Mouse (Mus musculus) frontal cortex, postnatal 36 days (tissue): ENCODE data around the gene Zmym6.
"Not testable (repeated sequence)": the region's sequence is repeated elsewhere in the genome, so short reads cannot be mapped to it uniquely, and the experiment has no call there.

Experiments used
- DNase-seq, 2 experiments: peaks; one replicate each; pipeline ENCODE4 v3.0.0; 2022; ENCODE audit warnings: low spot score in 2 of 2

Gene Zmym6

DNA sequence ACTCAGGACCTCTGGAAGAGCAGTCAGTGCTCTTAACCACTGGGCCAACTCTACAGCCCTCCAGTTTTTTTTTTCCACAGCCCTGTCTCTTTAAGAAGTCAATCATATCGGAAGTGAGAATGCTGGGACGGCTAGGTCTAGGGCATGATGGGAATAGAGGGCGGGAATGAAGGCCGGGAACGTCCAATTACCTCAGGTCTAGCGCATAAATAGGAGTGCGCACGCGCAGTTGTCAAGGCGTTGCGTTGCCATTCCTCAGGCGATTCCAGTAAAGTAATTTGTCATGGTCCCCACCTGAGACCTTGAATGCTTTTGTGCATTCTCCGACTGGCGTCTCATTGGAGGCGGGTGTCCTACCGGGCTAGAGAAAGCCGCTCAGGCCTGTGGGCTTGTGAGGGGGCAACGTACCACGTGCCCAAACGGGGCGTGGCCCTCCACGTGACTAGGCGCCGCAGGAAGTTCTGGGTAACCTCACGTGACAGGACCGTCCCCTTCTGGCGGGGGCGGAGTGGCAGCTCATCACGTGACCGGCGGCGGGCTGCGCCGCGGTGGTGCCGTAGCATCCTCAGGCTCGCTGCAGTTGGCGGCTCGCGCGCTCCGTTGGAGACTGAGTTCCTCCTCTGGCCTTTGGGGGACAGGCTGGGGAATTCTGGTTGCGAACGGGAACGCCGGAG is at the start of gene Zmym6:
Gene Zmym6 (plus strand): TSS at position 509 of the 674 bp plus-strand sequence.
- peak; percentile 96 to 97 for DNase-seq

- no peak for DNase-seq
Observed at GRCm38 (mm10) chr4:127037158-127037557, 40.0 kb upstream of the Zmym6 start.

- DNase-seq, result no peak
Observed at GRCm38 (mm10) chr4:127037908-127038827, 39.0 kb upstream of the Zmym6 start.

DNA sequence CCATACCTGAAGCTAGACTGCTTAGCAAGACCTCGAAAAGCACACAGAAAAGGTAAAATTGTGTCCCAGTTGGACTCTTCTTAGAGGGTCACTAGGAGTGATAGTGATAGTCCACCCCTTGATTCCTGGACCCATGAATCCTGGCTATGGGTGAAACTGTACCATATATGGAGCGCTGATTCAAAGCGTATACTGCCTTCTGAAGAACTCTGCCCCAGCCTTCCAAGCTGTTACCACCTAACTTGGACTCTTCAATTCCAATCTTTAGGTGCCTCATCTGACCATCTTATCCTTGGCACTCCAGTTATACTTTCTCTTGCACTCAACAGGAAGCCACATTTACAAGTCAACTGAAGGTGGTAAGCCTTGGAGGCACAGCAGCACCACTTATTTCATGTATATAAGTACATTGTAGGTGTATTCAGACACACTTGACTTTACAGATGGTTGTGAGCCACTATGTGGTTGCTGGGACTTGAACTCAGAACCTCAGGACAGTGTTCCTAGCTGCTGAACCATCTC is 38.3 kb upstream of the Zmym6 start:
- DNase-seq, result no peak

GRCm38 (mm10) chr4:127039871-127040483 is 37.2 kb upstream of the Zmym6 start:
- DNase-seq, result no peak

- DNase-seq, result no peak
Observed at GRCm38 (mm10) chr4:127043540-127043939, 33.6 kb upstream of the Zmym6 start.

DNA sequence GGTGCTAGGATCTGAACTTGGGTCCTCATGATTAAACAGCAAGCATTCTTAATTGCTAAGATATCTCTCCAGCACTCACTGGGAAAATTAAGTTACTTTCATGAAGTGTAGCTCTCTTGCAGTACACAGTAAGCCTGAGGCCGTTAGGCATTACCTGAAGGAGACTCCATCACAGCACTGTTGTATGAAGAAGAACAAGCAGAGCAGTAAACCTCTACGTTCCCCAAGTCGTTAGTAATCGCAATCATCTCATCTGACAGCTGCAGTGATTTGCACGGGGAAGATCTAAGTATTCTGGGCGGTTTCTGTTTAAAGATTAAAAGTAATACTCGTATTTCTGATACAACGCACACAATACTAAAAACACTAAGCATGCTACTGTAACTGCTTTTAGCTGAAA is 26.1 kb upstream of the Zmym6 start:
- DNase-seq, result no peak

- no peak for DNase-seq
Observed at GRCm38 (mm10) chr4:127053071-127053470, 24.1 kb upstream of the Zmym6 start.

DNA sequence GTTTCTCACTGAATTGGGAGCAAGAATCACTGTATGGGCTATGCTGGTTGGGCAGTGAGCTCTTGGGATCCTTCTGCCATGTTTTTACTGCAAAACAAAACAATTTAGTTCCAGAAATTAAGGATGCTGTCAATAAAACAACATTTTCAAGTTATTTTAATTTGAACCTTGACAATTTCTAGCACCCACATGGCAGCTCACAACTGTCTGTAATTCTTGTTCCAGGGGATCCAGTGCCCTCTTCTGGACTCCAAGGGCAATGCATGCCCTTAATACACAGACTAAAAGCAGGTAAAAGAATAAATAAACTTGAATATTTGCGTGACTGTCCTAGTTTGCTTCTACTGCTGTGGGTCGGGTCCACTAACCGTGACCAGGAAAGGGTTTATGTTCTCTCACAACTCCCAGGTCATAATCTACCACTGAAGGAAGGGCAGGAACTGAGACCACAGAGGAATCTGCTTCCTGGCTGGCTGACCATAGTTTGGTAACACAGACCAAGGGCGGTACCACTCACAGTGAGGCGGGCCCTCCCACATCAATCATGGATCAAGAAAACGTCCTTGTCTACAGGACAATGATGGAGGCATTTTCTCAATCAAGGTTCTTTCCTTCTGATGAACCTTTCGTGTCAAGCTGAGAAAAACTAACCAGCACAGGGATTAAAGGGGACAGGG is 22.5 kb upstream of the Zmym6 start:
- DNase-seq, result no peak

- peak; percentile 87 to 90 for DNase-seq
Observed at GRCm38 (mm10) chr4:127060585-127061290, 16.4 kb upstream of the Zmym6 start, which contains the start of gene Zmym1. Gene Zmym1, minus strand, starts transcription at chr4:127061152.

- no peak for DNase-seq
Observed at GRCm38 (mm10) chr4:127064051-127064450, 13.1 kb upstream of the Zmym6 start.

DNA sequence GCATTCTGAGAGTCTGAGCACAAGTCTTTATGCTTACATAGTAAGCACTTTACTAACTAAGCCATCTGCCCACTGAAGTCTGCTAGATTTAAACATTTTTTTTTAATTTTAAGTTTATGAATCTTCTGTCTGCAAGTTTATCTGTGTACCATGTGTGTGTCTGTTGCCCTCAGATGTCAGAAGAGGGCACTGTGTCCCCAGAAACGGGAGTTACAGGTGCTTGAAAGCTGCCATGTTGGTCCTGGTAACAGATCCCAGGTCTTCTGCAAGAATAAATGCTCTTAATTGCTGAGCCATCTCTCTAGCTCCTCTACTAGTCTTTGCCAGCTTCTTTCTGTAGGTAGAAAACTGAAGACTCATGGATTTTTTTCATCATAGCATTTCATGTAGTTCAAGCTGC is 2.3 kb upstream of the Zmym6 start:
- DNase-seq, result no peak

GRCm38 (mm10) chr4:127080806-127081205 is 3.6 kb downstream of the Zmym6 start:
- DNase-seq, result no peak

GRCm38 (mm10) chr4:127083131-127083530 is 5.9 kb downstream of the Zmym6 start:
- no peak for DNase-seq

- DNase-seq, result no peak
Observed at GRCm38 (mm10) chr4:127085761-127086160, 8.6 kb downstream of the Zmym6 start.

DNA sequence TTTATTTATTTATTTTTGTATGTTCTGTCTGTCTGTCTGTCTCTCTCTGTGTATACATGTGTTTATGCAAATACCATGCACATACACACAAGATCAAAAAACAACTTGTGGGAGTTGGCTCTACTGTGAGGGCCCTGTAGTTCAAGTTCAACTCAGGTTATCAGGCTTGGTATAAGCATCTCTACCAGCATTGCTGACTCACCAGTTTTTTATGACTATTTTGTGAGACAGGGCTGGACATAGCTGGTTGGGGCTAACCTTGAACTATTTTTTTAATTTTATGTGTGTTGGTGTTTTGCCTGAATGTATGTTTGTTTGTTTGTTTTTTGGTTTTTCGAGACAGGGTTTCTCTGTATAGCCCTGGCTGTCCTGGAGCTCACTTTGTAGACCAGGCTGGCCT is 14.0 kb downstream of the Zmym6 start:
- no peak for DNase-seq

- DNase-seq, result no peak
Observed at GRCm38 (mm10) chr4:127095090-127095489, 17.9 kb downstream of the Zmym6 start.

DNA sequence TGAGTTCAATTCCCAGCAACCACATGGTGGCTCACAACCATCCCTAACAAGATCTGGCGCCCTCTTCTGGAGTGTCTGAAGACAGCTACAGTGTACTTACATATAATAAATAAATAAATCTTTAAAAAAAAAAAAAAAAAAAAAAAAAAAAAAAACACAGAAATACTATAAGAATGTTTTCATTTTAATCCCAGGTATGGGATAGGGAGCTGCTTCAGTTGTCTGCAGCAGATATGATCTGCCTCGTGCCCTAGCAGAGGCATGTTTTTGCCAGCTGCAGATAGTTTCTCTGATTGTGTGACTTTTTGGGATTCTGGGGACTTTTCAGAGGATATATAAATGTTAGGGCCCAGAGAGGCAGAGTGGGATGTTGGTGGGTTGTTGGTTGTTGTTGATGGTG is 22.4 kb downstream of the Zmym6 start:
- not testable (repeated sequence) for DNase-seq

DNA sequence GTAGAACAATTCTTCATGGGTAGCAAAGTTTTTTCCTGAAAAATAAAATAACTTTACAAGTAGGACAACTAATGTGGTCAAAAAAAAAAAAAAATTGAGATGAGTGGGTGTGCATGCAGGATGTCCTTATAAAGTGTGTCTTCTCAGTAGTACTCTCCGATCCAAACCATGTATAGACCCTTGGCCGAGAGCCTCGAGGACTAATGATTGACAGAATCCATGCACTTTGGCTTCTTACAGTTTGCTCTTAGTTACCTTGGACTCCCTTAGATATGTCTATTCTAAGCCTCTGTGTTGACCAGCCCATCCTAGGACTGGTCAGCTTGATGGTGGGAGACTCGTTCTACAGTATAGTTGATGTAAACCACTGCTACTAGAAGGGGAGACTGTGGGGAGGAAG is 30.4 kb downstream of the Zmym6 start:
- DNase-seq, result no peak

DNA sequence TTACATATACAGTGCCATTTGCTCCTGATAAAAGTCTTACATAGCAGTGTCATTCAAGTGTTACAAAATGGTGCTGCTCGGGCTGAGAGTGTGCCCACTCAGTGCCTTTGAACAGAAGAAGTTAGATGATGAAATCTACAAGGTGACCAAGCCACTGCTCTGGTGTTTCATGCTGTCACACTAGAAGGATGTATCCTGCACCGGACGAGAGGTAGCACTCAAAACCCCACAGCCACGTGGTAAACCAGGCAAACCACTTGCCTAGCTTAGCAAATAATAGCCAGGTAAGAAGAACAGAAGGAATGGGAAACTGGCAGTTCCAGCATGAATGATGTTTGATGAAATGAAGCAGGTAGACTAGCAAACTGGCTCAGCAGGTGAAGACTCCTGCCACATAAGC is 33.4 kb downstream of the Zmym6 start:
- DNase-seq, result no peak

DNA sequence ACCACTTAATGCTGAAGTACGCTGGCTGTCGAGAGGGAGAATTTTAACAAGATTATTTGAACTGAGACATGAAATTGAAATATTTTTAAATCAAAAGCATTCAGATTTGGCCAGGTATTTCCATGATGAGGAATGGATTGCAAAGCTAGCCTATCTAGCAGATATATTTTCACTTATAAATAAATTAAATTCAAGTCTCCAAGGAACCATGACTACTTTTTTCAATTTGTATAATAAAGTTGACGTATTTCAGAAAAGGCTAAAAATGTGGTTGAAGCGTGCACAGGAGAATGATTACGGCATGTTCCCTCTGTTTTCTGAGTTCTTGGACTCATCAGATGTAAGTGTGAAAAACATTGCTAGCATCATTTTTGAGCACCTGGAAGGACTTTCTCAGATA is 46.2 kb downstream of the Zmym6 start, which contains the start of gene Tmem35b:
Gene Tmem35b (plus strand): TSS at position 301 of the 400 bp plus-strand sequence.
- no peak for DNase-seq
